Mouse (Mus musculus) CH12.LX (cell line): ENCODE measurements around the gene Islr.

ENCODE experiments used
- CTCF ChIP-seq, 2 experiments: IDR thresholded peaks in 1 of 2; conservative IDR thresholded peaks in 1 of 2; 2 replicates each; pipeline ENCODE4 v1.5.1; 2011 to 2012; ENCODE audit warnings: low read depth in 2 of 2, low read length in 2 of 2, improper control_type of control experiment in 1 of 2, inconsistent platforms in 1 of 2, mild to moderate bottlenecking in 1 of 2, moderate library complexity in 1 of 2
- POLR2A ChIP-seq: IDR thresholded peaks from 2 replicates; pipeline ENCODE4 v1.6.1; 2011; ENCODE audit warnings: low read depth, mild to moderate bottlenecking, improper control_type of control experiment, low read length

GRCm38 (mm10) chr9:58248746-58249413, 44.8 kb upstream of the Islr start:
- TF ChIP-seq POLR2A = no peak; the same call in 1 of the 2 replicates
- no peak for TF ChIP-seq CTCF (conservative IDR thresholded peaks at IDR 0.05 in 1 of 2, IDR thresholded peaks at IDR 0.05 in 1 of 2; ENCODE audit: low read depth in 2 of 2, low read length in 2 of 2)
